Mouse (Mus musculus) testis, adult 2 months (tissue): ENCODE data around the gene Isoc2b.

Experiments used
- CTCF ChIP-seq: fragments of 200-500 bp; IDR thresholded peaks from 2 replicates; pipeline ENCODE4 v1.5.1; 2012; ENCODE audit warnings: low read depth, mild to moderate bottlenecking, inconsistent platforms, low read length, moderate library complexity; ENCODE audit not compliant: control insufficient read depth, insufficient read depth, insufficient replicate concordance
- POLR2A ChIP-seq: fragments of 200-500 bp; IDR thresholded peaks from 2 replicates; pipeline ENCODE4 v1.6.1; 2012; ENCODE audit warnings: low read depth, mild to moderate bottlenecking, inconsistent platforms, low read length, moderate library complexity; ENCODE audit not compliant: control insufficient read depth

GRCm38 (mm10) chr7:4886680-4887079 lies 16.6 kb upstream of the Isoc2b start:
- TF ChIP-seq CTCF (no peak), POLR2A (no peak)
